Mouse (Mus musculus) brain, embryonic 14.5 days (tissue): Measurements from ENCODE around the gene Parva.

Source experiments
- CTCF ChIP-seq: fragments of 200-500 bp; IDR thresholded peaks from 2 replicates; pipeline ENCODE4 v1.5.1; 2012; ENCODE audit warnings: inconsistent platforms, mild to moderate bottlenecking, moderate library complexity, borderline replicate concordance; ENCODE audit not compliant: insufficient read depth, insufficient read length; ENCODE audit errors: extremely low read depth
- POLR2A ChIP-seq: fragments of 200-500 bp; IDR thresholded peaks from 2 replicates; pipeline ENCODE4 v1.6.1; 2012; ENCODE audit warnings: mild to moderate bottlenecking, inconsistent platforms, borderline replicate concordance; ENCODE audit not compliant: poor library complexity, insufficient read depth, insufficient read length, severe bottlenecking; ENCODE audit errors: extremely low read depth

DNA sequence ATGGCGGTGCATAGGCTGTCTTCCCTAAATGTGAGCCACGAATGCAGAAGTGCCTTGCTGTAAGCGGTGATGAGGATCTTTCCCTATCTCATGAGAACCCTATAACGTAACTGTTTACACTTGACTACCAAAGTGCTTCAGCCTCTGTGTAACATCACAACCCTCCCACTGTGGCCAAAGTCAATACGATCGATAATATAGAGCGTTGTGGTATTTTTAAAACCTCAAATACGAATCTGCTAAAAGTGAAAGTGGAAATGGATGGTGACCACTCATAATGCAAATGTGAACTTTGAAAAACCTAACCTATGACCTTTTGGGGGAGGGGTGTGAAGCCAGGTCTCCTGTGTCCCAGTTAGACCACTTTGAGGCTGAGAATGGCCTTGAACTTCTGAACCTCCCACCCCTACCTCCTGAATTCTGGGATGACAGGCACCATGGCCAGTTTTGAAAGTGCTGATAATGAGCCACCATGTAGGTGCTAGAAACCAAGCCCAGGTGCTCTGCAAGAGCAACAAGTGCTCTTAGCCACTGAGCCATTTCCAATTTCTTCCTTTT, 87.4 kb downstream of the Parva start:
- TF ChIP-seq CTCF (no peak), POLR2A (no peak)
